Mouse (Mus musculus) heart, adult 8-10 months (tissue): ENCODE measurements at regions not wholly inside any gene's neighbourhood (a gene's known extent, or its start where the extent isn't known, plus 50 kb on each side); places are given as distances from the start of the nearest gene placed in this dataset.

ENCODE experiments used
- DNase-seq: peaks from one replicate; pipeline ENCODE4 v3.0.0; 2022; ENCODE audit warnings: low spot score

DNA sequence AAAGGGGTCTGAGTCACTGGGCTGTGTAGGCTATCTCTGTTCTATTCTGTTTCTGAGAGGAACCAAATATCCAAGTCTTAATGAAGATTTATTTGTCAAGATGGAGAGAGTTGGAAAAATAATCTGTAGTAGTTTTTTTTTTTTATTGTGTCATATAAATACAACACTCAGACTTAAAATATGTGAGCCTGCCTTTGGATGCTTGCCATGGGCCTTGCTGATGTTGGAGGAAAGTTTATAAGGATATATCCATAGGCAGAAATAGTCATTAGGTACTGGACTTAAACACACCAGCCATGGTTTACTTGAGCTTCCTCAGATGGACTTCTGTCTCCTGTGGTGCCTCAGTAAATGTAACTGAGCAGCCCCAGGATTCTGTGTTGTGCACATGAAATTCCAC lies 635.8 kb upstream of the Adgrl2 start:
- no peak for DNase-seq

DNA sequence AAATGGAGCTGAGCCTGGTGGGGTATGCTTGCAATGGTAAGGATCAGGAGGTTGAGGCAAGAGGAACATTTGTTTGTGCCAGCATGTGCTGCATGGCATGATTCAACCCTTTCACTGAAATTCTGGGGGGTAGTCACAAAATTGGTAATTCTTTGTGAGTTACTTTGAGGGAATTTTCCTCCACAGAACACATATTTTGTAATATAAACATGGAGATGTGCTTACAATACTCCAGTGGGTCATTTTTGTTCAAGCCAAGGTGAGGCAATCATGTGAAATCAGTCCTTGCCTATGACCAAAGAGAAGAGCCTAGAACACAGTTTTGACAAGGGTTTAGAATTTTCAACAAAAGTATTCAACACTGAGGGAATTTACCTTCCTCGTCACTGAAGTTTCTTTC lies 635.1 kb upstream of the Adgrl2 start:
- no peak for DNase-seq

DNA sequence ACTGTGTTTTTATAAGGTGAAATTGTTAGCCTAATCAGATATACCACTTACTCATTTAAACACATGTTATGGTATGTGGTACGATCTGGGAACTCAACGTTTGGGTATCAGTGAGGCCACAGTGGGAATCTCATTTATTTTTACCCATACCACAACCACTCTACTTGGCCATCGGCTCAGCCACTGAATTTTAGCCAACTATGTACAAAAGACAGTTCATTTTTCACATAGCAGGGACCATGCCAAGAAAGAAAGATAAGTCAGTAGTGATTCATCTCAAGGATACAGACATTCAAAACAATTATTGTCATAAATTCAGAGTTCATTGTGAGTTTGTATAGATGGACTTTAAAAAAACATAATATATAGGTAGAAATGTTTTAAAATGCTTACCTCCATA lies 634.7 kb upstream of the Adgrl2 start:
- no peak for DNase-seq

DNA sequence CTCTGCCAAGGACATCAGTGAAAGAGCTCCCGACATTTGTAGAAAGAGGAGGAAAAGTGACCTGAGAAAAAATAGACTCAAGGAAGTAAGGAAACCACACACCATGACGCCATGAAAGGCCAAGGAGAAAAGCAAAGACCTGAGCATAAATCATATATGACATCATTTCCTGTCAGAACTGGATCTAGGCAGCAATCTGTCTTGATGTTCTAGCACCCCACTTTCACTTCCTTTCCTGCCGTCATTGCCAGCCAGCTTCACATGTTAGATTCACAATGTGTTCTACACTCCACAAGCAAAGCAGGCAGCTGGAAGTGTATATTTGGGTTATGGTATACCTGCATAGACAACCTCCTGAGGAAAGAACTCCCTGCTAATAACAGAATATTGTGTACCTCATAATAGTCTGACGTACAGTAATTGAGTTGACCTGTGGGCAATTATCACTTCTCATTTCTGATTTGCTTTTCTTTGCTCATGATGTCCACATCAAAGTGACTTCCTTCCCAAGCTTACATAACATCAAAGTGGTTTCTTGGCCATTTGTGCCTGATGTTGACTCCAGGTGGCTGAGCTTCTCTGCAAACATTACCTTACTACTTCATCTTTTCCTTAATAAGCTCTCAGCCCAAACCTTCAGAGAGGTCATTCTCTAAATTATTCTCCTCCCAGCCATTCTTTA lies 633.6 kb upstream of the Adgrl2 start:
- no peak for DNase-seq

DNA sequence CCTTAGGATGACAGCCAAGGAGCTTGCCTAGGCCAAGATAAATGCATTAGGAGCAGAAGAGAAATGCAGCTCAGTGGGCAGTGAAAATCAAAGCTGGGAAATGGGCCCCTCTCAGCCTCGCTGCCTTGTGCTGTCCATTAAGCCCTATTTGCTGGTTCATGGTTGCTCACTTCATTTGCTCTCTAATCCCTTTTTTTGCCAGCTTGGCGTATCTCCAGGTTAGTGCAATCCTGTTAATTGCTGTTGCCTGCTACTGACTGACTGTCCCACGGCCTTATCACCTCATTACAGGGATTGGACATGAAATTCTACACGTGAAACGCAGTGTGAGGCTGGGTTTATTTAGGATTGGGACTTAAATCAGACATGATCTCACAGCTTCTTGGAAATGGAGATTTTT lies 613.5 kb upstream of the Adgrl2 start:
- DNase-seq, result no peak

DNA sequence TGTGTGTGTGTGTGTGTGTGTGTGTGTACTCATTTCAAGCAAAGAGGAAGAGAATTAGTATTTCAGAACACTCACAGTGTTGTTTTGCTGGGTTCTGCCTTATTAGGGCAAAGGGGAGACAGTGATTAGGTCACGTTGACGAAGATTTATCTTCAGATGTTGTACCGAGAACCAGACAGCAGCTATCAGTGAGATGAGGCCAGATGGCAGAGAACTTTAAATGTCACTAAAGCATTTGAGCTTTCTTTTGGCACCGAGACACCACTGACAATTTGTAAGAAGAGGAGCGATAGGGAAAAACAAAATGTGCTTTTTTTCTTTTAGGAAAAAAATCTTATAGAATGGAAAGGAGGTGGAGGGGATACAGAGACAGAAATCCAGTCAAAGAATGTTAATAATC lies 610.9 kb upstream of the Adgrl2 start:
- no peak for DNase-seq

DNA sequence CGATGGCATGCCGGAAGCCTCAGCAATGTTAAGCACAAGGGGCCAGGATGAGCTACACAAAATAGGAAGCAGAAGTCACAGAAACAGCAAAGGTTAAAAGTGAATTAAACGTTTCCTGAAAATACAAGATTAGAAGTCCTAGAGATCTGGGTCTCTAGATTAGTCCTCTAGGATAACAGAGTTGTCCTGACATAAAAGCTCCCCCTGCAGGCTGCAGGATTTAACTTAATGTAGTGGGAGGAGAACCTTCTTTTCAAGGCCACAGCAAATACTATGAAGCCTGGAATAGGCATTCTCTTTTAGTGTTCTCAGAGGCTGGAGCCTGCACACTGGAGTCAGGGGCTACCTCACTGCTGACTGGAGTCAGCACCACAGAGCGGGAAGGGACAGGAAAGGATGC lies 604.1 kb upstream of the Adgrl2 start:
- DNase-seq, result peak; percentile 23

DNA sequence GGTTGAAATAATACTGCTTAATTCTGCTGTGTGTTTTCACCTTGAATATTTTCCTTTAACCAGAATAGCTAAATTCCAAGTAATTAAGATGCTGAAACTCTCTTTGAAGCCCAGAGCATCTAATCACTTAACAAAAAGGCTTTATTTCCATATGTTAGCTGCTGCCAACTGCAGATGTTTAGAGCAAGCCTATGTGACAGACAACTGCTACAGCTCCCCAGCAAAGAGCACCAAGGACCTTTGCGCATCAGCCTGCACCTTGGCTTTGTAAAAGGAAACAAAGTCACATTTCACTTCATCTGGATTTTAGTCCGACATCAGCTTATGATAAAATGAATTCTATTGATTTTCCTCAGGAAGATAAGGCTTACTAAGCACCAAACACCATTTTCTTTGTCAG lies 595.4 kb upstream of the Adgrl2 start:
- DNase-seq, result no peak

DNA sequence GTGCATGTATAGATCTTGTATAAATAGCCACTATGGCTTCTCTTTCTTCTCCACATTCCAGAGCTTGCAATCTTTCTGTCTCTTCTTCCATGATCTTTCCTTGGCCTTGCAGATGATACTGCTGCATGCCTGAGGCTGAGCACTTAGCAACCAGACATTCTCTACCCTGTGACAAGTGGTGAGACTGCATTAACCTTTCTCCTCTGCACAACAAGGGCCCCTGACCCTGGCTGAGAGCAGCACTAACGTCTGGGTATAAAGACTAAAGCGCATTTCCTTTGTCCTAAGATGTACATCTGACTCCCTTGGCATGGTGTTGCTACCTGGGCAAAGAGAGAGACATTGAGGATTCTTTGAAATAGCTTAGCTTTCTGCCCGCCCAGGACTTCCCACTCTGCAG lies 590.8 kb upstream of the Adgrl2 start:
- no peak for DNase-seq

DNA sequence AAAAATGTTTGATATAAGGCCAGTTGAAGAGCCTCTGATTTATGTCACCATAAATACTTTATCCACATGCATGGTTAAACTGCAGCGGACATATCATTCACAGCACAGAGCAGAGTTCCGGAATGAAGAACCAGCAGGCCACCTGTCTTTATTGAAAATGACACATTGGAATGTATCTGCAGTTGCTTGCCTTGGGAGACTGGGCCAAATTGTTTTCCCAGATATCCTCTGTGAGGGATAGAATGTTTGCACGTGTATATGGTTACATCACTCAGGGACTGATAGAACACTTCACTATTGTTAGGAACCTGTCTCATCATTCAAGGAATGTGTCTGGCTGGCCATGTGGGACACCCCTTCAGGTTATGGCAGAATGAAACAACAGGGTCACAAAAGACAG lies 585.3 kb upstream of the Adgrl2 start:
- no peak for DNase-seq

DNA sequence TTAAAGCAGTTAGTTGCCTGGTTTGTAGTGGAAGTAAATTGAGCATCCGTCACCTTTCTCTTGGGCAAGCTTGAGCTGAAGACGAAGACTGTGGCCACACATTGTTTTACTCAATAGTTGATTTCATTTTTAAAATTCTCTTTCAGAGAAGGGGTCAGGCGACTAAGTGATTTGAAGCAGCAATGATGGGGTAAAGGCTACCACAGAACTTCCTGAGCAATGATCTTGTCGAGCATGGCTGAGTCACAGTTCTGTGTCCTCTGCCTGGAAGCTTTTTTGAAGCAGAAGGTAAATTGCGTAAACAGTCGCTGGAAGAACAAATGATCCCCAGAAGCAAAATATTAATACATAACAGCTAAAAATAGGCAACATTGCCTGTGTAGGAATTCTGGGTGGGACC lies 576.5 kb upstream of the Adgrl2 start:
- DNase-seq, result no peak

DNA sequence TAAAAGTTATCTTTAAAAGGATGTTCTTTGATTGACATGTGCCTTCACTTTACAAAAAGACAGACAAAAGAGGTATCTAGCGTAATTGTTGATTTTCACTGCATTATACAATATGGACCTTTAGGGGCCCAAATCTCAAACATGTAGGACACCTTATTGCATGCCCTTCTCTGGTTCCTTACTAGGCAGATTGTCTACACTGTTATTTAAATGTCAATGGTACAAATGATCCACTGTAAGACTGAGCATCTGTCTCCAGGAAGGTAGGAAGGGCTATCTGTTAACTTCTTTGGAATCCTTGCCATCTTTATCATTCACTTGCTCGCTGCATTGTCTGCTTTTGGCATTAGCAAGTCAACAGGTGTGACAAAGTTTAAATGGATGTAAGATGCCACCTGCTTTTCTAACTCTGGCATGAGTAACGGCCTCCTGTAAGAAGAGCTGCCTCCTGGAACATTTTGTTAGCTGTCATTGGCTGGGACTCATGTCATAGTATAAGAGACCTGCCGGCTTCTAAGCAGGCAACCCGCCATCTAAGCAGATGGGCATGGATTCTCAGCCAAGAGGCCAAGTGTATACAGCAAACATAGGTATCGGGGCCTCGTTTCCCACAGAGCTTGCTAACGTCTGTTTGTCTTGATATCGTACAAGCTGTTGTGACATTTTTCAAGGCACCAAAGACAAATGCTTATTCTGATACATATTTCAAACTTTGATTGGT lies 560.0 kb upstream of the Adgrl2 start:
- DNase-seq, result no peak

DNA sequence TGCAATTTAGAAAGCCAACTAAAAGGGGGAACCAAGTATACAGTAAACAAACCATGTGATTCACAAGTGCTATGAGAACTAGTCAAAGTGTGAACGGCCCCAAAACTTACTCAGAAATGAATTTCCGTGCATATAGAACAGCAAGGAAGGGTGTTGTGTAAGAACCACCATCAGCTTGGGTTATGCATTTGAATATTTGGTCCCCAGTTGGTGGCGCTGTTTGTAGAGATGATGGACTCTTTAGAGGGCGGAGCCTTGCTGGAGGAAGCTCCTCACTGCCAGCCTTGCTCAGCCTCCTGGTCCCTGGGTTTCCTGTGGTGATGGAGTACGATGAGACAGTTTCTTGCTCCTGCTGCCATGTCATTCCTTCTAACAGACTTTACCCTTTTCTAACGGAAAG lies 556.7 kb upstream of the Adgrl2 start:
- no peak for DNase-seq

DNA sequence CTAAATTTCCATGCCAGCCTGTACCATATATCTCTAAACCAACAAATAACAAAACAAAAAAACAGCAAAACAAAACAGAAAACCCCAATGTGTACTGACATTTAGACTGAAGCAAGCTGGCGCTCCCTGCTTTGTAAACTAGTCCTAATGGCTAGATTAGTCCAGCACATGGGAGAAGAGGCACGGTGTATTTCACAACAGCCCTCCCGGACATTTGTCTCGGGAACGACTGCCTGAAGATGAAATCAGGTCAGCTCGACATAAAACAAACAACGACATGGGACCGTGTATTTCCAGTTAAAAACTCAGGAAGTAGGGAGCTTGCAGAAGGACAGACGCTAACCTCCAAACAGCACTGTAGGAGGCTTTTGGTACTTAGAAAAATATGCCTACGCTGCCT lies 555.9 kb upstream of the Adgrl2 start:
- no peak for DNase-seq

DNA sequence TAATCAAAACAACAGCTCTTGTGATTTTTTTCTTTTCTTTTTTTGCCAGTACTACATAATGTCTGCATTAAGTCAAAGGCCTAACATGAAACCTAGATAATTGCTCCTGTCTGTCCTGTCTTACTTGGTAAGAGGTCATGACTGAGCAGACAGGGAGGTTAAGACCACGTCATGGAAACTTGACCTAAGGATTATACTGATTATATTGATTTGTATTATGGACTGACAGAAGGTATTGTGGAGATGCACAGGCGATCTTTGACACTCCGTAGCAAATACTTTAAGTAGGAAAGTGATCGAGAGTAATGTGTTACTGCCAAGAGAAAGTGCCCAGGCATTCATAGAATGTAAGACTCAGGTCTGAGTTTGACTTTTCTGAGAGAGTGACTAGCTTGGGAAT lies 543.8 kb upstream of the Adgrl2 start:
- DNase-seq, result no peak

DNA sequence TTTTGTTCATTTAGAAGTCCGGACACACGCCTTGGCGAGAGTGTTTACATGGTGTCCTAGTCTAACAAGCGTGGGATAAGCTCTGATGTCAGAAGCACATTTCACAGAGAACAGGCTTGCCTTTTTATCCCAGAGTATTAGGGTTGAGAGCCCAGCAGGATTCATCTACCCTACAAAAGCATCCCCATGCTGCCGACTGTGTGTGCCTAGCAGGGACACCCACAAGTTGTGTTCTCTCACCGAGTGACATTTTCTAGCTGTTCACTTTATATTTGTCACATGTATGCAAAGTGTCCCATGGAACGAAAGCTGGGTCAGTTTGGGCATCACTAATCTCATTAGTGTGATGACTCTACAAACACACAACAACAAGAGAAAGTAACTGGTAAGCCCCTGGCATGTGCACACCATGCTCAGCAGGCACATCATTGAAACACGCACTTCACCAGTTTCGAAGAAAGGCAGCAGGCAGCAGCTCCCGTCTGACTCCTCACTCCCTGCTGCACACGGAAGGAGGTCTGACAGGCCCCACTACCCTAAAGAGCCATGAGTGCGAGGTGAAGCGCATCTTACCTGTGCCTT lies 539.8 kb upstream of the Adgrl2 start:
- DNase-seq, result no peak

DNA sequence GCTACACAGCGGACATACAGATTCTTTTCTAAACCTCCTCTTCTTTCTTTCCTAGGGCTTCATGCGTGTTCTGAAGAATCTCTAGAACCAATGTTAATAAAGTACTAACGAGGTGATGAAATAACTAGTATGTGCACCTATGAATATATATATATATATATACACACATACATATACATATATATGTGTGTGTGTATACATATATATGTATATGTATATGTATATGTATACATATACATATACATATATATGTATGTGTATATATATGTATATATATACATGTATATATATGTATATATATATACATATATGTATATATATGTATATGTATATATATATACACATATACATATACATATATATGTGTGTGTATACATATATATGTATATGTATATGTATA lies 536.2 kb upstream of the Adgrl2 start:
- no peak for DNase-seq

DNA sequence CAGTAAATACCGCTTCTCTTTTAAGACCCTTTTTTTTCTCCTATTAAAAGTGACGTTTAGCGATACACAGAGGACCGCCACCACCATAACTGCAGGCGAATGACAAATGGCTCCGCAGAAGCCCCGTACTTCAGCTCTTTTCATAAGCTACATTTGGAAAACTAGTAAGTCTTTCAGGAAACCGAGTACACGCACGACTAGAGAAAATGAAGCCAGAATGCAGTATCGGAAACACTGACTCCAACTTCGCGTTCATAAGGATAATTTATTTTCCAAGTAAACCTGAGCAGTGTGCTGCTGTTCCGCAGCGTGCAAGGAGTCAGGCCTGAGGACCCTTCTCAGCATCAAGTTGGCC lies 529.2 kb upstream of the Adgrl2 start:
- no peak for DNase-seq

DNA sequence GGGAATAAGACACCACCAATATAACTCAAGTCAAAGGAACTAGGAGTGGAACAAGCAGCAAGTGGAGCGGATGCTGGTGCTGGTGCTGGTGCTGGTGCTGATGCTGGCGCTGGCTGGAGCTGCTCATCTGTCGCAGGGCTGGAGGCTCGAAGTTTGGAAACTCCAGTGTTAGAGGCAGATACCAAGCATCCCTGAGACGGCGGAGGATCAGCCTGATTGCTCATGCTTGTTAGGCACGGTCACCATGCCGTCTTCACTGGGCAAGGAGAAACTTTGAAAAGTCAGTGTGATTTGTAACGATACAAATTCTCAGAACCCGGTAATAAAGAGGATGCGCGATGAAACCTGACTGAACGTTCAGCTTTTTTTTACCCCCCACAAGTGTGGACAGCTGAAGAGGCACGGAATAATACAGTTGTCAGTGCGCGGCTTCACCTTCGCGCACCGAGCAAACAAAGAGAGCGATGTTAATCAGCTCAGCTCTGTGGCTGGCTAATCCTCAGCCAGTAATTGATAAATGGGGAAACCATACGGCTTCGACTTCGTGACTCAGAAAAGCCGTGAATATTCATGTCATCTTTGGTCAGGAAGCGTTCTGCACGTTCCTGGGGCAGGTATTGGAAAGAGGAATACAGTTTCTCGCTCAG lies 528.7 kb upstream of the Adgrl2 start:
- no peak for DNase-seq

DNA sequence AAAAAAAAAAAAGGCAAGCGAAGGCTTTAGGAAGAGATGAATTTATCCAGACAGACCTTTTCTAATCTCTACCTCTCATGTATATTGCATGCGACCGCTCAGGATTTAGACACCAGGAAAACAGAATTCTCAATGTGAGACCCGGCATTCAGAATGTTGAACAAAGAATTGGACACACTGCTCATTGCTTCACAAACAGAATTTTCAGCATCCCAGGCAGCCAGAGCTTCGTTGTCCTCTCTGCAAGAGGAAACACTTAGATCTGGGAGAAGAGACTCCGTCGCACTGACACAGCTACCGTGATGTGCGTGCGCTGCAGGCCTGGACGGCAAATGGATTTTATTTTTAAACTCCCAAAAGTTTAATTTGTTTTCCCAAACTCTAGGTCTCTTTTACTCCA lies 527.2 kb upstream of the Adgrl2 start:
- DNase-seq, result no peak

DNA sequence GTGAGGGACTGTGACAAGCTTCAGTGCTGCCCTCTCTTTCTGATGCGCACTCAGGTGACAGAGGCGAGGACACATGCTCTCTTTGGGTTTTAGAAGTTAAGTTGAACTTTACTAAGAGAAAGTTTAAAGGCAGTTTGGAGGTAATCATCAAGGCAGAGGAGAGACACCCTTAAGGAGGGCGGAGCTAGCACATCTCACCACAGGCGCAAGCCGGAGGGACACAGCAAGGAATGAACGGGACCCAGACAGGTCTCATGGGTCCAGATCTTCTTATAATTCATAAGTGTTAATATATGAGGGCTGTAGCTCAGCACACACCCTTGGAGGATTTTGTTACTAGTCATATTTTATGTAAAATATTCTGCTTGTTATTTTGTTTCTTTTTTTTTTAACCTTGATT lies 518.8 kb upstream of the Adgrl2 start:
- peak; percentile 11 for DNase-seq

DNA sequence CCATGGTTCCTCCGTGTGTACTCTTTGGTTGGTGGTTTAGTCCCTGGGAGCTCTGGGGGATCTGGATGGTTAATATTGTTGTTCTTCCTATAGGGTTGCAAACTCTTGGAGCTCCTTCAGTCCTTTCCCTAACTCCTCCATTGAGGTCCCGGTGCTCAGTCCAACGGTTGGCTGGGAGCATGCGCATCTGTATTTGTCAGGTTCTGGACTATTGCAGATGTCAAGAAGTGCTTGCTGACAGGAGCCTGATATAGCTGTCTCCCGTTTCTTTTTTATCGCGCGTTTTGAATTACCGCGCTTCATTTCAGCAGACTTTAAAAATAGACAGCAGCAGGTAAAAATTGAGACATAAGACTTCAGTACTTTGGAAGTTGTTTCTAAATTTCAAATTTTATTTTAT lies 518.3 kb upstream of the Adgrl2 start:
- peak; percentile 66 for DNase-seq

DNA sequence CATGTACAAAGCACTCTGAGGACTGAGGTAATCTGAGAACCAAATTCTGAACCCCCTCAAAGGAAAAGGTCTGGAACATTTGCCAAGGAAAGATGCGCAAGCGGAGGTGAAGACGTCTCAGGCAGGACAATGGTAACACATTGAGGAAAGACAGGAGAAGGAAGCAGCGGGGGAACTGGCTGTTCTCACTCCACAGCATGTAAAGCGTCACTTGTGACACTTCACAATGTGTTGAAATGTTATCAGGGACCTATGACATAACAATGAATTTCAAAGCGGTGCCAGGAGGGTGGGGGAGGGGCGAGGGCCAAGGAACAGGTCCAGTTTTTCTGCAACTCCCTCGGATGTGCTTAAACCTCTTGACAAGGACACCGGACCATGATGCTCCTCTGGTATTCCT lies 515.3 kb upstream of the Adgrl2 start:
- no peak for DNase-seq
